Mouse (Mus musculus) embryonic facial prominence, embryonic 10.5 days (tissue): ENCODE data around the gene H6pd. TPM values are rescaled to one million over a fixed set of nuclear protein-coding genes. Genes with fewer than 3 reads are reported as not detected.
"Not testable (repeated sequence)": the region's sequence is repeated elsewhere in the genome, so short reads cannot be mapped to it uniquely, and the experiment has no call there.

ENCODE experiments used
- DNase-seq: peaks from one replicate; pipeline ENCODE4 v3.0.0-alpha.2; 2017; ENCODE audit warnings: low spot score
- H3K27ac ChIP-seq: fragments of 300-500 bp; sonication (generic); replicated peaks from 2 replicates; pipeline ENCODE4 v1.5.1; 2016; ENCODE audit warnings: mild to moderate bottlenecking
- H3K27me3 ChIP-seq: fragments of 300-500 bp; sonication (generic); replicated peaks from 2 replicates; pipeline ENCODE4 v1.6.1; 2016; ENCODE audit warnings: low read depth, mild to moderate bottlenecking; ENCODE audit not compliant: poor library complexity, severe bottlenecking
- H3K36me3 ChIP-seq: fragments of 300-500 bp; sonication (generic); replicated peaks from 2 replicates; pipeline ENCODE4 v1.6.1; 2016; ENCODE audit warnings: mild to moderate bottlenecking, moderate library complexity
- H3K4me1 ChIP-seq: fragments of 300-500 bp; sonication (generic); 2 replicates; pipeline ENCODE4 v1.6.1; 2016
- H3K4me3 ChIP-seq: fragments of 300-500 bp; sonication (generic); 2 replicates; pipeline ENCODE4 v1.5.1; 2016; ENCODE audit warnings: mild to moderate bottlenecking, moderate library complexity
- H3K9me3 ChIP-seq: fragments of 300-500 bp; sonication (generic); 2 replicates; pipeline ENCODE4 v1.6.1; 2016; ENCODE audit warnings: mild to moderate bottlenecking
- WGBS: fragments of 180-500 bp; shearing (Covaris S2); methylation state at CpG from one replicate; pipeline ENCODE4 v1.1.7; 2016; 5-methylcytosine and 5-hydroxymethylcytosine counted together
- polyA plus RNA-seq: library from polyadenylated mRNA; unstranded; fragments of >200 nt; fragmentation: Nextera tagmentation; extraction: Ambion mirVana; gene quantifications from 2 replicates; pipeline ENCODE4 v1.2.1, GENCODE M21; 2016

Gene H6pd
- 4.9 and 5.3 TPM in 2 replicates for polyA plus RNA-seq

DNA sequence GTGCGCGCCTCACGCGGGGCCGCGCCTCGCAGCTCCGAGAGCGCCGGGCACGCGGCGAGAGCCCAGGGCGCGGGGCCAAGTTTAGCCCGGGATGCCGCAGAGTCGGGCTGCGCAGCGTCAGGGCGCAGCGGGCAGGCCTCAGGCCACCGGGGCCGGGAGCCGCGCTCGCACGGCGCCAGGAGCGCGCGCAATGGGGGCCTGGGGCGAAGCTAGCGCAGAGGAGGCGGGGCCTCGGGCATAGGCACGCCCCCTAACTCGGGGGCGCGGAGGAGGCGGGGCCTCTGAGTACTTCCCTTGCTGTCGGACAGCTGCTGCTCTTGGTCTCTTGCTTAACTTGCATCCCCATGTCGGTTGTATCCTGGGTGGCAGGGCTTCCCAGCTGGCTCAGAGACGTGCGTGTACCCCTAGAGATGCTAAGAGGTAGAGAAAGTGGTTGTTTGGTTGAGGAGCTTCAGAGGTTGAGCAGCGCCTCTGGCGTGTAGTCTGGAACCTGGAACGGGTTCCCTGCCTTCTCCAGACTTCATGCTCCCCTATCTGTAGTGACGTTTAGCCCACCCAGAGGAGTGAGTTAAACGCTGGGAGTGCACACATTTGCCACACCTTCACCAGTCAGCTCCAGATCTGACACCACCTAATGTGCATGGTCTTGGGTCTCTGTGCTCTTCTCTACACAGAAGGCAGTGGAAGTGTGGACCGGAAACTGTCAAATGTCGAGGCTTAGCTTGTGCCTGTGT lies at the start of gene H6pd:
TSS of gene H6pd (minus strand) at position 171 of the 734 bp plus-strand sequence.
- WGBS = 5% methylated on average over 52 of the region's 52 CpGs
- H3K27me3 ChIP-seq = peaks cover 6% of the 10 kb centered on the region; the same call in 1 of the 2 replicates
- peak within 1 kb of the TSS; percentile 96 for H3K27ac ChIP-seq
- H3K36me3 ChIP-seq = no peaks in the 10 kb centered on the region
- no peaks in the 10 kb centered on the region for H3K9me3 ChIP-seq
- peaks cover 28% of the 10 kb centered on the region for H3K4me1 ChIP-seq
- DNase-seq = peak; percentile 94
- peak within 1 kb of the TSS; percentile 83 for H3K4me3 ChIP-seq

DNA sequence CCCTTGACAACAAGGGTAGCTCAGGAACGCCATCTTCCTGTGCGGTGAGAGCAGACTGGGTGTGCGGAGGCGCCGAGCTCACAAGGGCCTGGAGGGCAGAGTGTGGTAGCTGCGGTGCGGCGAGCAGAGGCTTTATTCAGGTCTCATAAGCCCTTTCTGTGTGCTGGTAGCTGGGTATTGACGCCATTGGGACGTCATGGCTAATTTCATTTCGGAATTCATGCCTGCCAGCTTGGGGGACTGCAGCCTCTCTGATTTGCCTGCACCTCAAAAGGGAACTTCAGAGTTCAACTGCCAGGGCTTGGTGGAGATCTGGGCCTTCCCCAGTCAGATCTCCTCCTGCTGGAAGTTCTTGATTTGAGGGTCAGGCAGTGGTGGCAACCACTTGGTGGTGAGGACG lies 48.9 kb upstream of the H6pd start:
- no peak overlapping the region for H3K4me3 ChIP-seq
- no peak overlapping the region for H3K27ac ChIP-seq
- WGBS = 92% methylated on average over 12 of the region's 12 CpGs
- DNase-seq = no peak
- peaks cover 11% of the 10 kb centered on the region for H3K27me3 ChIP-seq
- peaks cover 25% of the 10 kb centered on the region for H3K4me1 ChIP-seq
- H3K36me3 ChIP-seq = peaks cover 3% of the 10 kb centered on the region; the same call in 1 of the 2 replicates
- no peaks in the 10 kb centered on the region for H3K9me3 ChIP-seq

DNA sequence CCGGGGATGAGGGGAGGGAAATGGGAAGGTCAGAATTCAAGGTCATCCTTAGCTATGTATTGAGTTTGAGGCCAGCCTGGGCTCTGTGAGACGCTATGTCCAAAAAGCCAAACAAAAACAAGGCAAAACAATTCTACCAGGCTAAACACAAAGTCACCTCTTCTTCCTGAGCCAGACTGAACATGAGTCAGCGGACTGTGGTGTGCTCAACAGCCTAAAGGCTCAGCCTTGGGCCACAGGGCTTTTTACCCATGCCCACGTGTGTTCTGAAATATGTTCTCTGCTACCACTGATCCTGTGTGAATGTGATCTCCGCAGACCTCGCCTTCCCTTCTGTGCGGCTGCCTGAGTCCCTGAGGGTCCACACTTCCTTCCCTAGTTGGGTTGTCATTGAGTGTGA lies 47.3 kb upstream of the H6pd start:
- DNase-seq = no peak
- no peak overlapping the region for H3K4me3 ChIP-seq
- H3K27ac ChIP-seq = no peak overlapping the region
- 80% methylated on average over 7 of the region's 7 CpGs for WGBS
- H3K27me3 ChIP-seq = peaks cover 17% of the 10 kb centered on the region
- no peaks in the 10 kb centered on the region for H3K9me3 ChIP-seq
- peaks cover 18% of the 10 kb centered on the region for H3K4me1 ChIP-seq
- H3K36me3 ChIP-seq = peaks cover 3% of the 10 kb centered on the region; the same call in 1 of the 2 replicates

DNA sequence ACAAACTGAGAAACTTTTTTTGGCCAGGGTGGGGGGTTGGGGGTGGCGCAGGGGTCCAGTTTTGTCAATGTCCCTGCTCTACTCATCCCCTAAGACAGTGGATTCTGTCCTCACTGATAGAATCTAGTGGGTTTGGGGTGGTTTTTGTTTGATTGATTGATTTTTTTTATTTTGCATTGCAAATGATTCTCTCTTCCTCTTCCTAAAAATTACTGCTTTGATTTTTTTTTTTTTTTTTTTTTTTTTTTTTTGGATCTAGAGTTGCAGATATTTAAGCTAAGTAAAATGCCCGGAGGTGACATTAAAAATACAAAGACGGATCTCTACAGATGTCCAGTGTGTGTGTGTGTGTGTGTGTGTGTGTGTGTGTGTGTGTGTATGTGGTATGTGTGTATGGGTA lies 43.6 kb upstream of the H6pd start:
- 93% methylated on average over 3 of the region's 3 CpGs for WGBS

DNA sequence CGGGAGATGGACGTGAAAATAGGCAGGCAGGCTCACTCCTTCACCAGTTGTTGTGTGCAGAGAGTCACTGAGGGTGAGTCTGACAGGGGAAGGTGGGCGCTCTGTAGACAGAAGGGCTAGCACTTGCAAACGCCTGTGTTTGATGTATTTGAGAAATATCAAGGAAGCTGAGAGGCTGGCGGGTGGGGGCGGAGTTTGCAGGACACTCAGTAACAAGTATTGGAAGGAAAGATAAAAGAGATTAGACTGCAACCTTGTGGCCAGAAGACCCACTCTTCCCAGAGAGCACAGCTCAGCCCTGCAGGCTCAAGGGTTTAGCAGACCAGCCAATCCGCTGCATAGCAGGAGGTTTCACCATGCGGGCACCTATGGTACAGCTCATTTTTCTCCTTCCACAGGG lies 42.7 kb upstream of the H6pd start:
- H3K27me3 ChIP-seq = peaks cover 61% of the 10 kb centered on the region
- WGBS = 72% methylated on average over 8 of the region's 8 CpGs
- H3K4me1 ChIP-seq = peaks cover 29% of the 10 kb centered on the region
- no peaks in the 10 kb centered on the region for H3K36me3 ChIP-seq
- H3K4me3 ChIP-seq = no peak overlapping the region
- H3K27ac ChIP-seq = no peak overlapping the region
- H3K9me3 ChIP-seq = 0 out of 2 replicates have a peak, but pooled peaks cover 4% of the 10 kb centered on the region
- no peak for DNase-seq

More for the DNA sequence above, 43.6 kb upstream of the H6pd start:
- Histone ChIP-seq H3K9me3 (0 out of 2 replicates have a peak, but pooled peaks cover 4% of the 10 kb centered on the region), H3K4me3 (no peak overlapping the region), H3K27ac (no peak overlapping the region), H3K4me1 (peaks cover 28% of the 10 kb centered on the region), H3K36me3 (peaks cover 1% of the 10 kb centered on the region; the same call in 1 of the 2 replicates), H3K27me3 (peaks cover 52% of the 10 kb centered on the region)
- DNase-seq = no peak

DNA sequence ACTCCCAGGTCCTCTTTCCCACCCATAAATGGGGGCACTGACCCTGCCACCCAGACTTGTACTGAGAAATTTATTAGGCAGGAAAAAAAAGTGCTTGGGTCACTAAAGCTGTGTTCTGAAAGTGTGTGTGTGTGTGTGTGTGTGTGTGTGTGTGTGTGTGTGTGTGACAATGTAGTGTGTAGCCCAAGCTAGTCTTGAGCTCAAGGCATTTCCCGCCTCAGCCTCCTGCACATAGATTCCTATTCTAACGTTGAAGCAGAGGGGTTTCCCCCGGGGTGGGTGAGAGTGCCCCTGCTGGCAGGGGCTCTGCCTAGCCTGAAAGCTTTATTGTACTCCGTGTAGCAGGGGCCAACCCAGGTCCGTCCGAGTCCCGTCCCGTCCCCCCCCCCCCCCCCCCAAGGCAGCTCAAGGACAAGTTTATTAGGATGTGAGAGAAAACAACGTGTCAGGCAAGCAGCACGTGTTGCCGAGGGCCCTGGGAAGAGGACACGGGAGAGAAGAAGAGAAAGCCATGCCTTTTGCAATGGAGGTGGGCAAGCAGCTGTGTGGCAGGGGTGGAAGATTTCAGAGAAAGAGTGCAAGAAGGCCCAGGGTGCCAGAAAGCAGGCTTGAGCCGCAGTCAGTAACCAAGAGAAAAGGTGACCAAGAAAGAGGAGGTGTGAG lies 40.9 kb upstream of the H6pd start:
- Histone ChIP-seq H3K36me3 (no peaks in the 10 kb centered on the region), H3K27me3 (peaks cover 79% of the 10 kb centered on the region), H3K27ac (no peak overlapping the region), H3K4me3 (peak overlapping the region; percentile 65), H3K4me1 (peaks cover 29% of the 10 kb centered on the region), H3K9me3 (0 out of 2 replicates have a peak, but pooled peaks cover 4% of the 10 kb centered on the region)
- WGBS = 24% methylated on average over 13 of the region's 13 CpGs
- peak; percentile 26 for DNase-seq

DNA sequence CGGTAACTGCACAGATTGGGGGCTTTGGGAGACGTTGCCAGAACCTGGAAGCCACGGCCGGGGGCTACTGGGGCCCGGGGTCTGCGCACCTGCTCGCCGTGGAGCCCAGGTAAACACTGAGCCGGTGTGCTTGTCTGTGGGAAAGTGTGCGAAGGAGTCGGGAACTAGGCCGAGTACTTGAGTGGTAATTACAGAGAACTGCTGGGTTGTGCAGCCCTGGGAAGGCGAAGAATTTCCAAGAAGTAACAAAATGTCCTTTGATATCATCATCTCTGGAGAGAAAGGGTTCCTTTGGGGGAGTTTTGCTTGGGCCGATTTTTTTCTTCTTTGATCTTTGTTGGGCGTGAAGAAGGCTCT lies 40.3 kb upstream of the H6pd start:
- WGBS = 21% methylated on average over 15 of the region's 15 CpGs
- Histone ChIP-seq H3K4me3 (peak overlapping the region; percentile 65), H3K27ac (peak overlapping the region; percentile 69; the same call in 1 of the 2 replicates), H3K9me3 (0 out of 2 replicates have a peak, but pooled peaks cover 4% of the 10 kb centered on the region), H3K27me3 (peaks cover 80% of the 10 kb centered on the region), H3K36me3 (no peaks in the 10 kb centered on the region), H3K4me1 (peaks cover 29% of the 10 kb centered on the region)
- no peak for DNase-seq

DNA sequence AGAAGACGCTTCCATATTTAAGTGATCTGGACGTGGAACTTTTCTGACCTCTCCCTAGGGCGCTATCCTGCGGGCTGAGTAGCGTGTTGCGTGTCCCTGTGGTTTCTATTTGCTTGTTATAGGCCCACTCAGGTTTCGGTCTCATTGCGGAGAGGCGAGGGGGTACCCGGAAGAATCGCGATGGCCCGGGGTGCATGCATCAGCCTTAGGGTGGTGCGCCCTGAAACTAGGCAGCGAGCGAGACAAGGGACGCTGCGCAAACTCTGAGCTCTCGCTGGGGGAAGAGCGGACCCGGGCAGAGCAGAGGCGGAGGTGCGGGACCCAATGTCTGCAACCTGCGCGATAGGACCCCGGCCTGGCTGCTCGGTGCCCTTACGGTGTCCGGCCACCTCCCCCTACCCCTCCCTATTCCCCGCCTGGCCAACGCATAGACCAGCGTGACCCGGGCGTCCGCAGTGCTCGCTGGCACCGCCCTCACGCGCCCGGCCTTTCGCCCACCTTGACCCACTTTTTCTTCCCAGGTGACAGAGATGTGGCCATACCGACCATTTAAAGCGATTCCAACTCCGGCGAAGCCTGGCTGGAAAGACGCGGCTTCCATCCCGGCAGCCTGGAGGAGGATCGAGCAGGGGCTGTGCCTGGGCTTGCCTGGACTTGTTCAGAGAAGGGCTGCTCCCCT lies 39.8 kb upstream of the H6pd start:
- H3K36me3 ChIP-seq = no peaks in the 10 kb centered on the region
- under 1% methylated on average over 49 of the region's 49 CpGs for WGBS
- H3K27ac ChIP-seq = peak overlapping the region; percentile 69
- H3K27me3 ChIP-seq = peaks cover 80% of the 10 kb centered on the region
- DNase-seq = peak; percentile 65
- peaks cover 29% of the 10 kb centered on the region for H3K4me1 ChIP-seq
- 0 out of 2 replicates have a peak, but pooled peaks cover 4% of the 10 kb centered on the region for H3K9me3 ChIP-seq
- H3K4me3 ChIP-seq = peak overlapping the region; percentile 65

DNA sequence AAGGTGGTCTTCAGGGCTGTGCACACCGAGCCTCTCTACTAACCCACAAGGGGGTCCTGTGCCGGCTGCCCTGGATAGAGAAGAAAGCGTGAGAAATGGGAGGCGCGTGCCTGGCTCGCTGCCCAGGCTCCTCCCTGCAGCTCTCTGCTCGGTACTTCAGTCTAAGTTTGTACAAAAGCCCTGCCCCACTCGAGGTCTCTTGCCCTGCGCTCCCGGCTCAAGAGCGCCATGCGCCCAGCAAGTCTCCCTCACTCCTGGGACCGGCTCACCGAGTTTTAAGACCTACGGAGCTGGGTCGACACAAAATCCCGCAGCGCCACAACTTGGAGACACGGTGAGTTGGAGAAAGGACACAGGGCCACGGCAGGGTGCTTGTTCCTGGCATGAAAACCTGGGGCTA lies 39.2 kb upstream of the H6pd start:
- Histone ChIP-seq H3K36me3 (no peaks in the 10 kb centered on the region), H3K4me3 (peak overlapping the region; percentile 65), H3K9me3 (0 out of 2 replicates have a peak, but pooled peaks cover 4% of the 10 kb centered on the region), H3K27me3 (peaks cover 76% of the 10 kb centered on the region), H3K4me1 (peaks cover 29% of the 10 kb centered on the region), H3K27ac (peak overlapping the region; percentile 69)
- under 1% methylated on average over 20 of the region's 20 CpGs for WGBS
- DNase-seq = peak; percentile 67

DNA sequence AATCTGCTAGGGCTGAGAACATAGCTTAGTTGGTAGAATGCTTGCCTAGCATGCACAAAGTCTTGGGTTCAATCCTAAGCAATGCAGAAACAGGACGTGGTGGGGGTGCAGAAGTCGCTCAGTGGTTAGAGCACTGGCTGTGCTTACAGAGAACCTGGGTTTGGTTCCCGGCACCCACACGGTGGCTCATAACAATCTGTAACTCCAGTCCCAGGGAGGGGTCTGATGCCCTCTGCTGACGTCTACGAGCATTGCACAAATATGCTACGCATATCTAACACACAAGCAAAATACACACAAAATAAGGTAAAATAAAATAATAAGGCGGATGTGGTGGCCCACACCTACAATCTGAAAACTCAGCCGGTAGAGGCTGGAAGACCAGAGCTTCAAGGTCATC lies 34.8 kb upstream of the H6pd start:
- Histone ChIP-seq H3K4me1 (peaks cover 13% of the 10 kb centered on the region), H3K27me3 (peaks cover 52% of the 10 kb centered on the region), H3K27ac (no peak overlapping the region), H3K4me3 (no peak overlapping the region), H3K36me3 (no peaks in the 10 kb centered on the region), H3K9me3 (no peaks in the 10 kb centered on the region)
- 94% methylated on average over 9 of the region's 9 CpGs for WGBS
- DNase-seq = no peak

DNA sequence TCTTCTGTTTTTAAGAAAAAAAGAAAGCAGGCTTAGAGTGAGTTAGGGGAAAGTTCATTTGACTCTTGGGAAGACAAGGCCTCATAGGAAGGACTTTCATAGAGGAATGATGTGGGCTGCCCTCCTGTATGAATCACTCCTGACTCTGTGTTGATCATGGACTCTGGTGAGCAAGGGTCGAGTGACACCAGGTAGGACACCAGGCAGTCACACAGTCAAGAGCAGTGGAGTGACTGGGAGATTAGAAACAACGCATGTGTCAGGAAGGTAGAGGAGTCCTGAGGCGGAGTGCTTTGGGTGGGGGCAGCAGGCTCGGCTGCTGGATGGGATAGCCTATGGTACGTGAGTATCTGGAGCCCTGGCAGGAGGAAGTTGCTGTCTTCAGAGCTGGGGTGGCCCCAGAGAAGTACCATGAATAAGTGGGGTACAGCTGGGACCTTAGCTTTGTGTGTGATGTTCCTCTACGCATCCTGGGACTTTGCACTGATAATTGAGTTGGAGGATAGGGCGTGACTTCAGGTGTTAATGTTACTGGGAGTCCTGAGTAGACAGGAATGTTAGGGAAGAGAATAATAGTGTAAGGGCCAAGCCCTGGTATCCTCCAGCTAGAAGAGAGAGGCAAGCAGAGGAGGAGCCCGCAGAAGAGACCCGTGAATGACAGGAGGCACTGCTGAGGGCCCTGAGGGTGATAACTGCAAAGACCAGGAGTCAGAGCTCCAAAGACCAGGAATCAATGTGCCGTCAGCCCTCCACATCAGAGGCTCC lies 32.7 kb upstream of the H6pd start:
- H3K4me1 ChIP-seq = no peaks in the 10 kb centered on the region
- H3K27me3 ChIP-seq = peaks cover 35% of the 10 kb centered on the region
- H3K4me3 ChIP-seq = no peak overlapping the region
- DNase-seq = no peak
- 80% methylated on average over 10 of the region's 10 CpGs for WGBS
- H3K9me3 ChIP-seq = no peaks in the 10 kb centered on the region
- H3K27ac ChIP-seq = no peak overlapping the region
- no peaks in the 10 kb centered on the region for H3K36me3 ChIP-seq

DNA sequence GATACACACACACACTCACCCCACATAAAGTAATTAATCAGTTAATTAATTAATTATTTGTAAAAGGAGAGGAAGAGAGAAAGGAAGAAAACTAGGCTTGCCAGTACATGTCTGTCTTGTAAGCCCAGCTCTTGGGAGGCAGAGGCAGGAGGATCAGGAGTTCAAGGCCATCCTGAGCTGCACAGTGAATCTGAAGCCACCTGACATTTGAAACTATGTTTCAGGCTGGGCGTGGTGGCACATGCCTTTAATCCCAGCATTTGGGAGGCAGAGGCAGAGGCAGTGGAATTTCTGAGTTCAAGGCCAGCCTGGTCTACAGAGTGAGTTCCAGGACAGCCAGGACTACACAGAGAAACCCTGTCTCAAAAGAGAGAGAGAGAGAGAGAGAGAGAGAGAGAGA lies 32.0 kb upstream of the H6pd start:
- not testable (repeated sequence) for H3K9me3 ChIP-seq, H3K27ac ChIP-seq, H3K4me1 ChIP-seq, H3K36me3 ChIP-seq, H3K4me3 ChIP-seq, DNase-seq
- peaks cover 35% of the 10 kb centered on the region for H3K27me3 ChIP-seq
- WGBS = 69% methylated on average over 1 of the region's 1 CpGs
